ENCODE assay signal across 25 mouse cellular contexts in genomic region chr7:92275353-92275752, GRCm38 (mm10).
A peak's percentile ranks its signal among the peaks of the same experiment; 100 is the strongest.
DNase-seq lines count a peak whose midpoint lies in the region; ATAC-seq and TF ChIP-seq lines count a peak whose summit lies in the region.
"Had no signal": no experiment of that assay in that cellular context is flagged by ENCODE, and none has a peak within 500 bp of the region (broad histone marks: within the 10 kb centered on the region; RNA-seq: fewer than 3 reads in every experiment).

No protein-coding gene starts in this region.

- no peaks in the 10 kb centered on the region for H3K36me3 ChIP-seq in kidney, postnatal 0 days (ENCODE audit: insufficient read depth, low read length)
- H3K36me3 ChIP-seq in hindbrain, embryonic 10.5 days: no peaks in the 10 kb centered on the region
- H3K36me3 ChIP-seq: heart, embryonic 13.5 days; intestine, embryonic 15.5 days; liver, embryonic 15.5 days; lung, embryonic 15.5 days; neural tube, embryonic 13.5 days had no signal

- H3K4me2 ChIP-seq in kidney, postnatal 0 days (ENCODE audit: low read length): no peak overlapping the region
- H3K4me2 ChIP-seq: heart, embryonic 13.5 days; intestine, embryonic 15.5 days; liver, embryonic 15.5 days; lung, embryonic 15.5 days; midbrain, embryonic 11.5 days; neural tube, embryonic 13.5 days had no signal

- no peak for TF ChIP-seq CTCF in kidney, postnatal 0 days (IDR thresholded peaks at IDR 0.05; ENCODE audit: low read depth)

- intact Hi-C loops in left cerebral cortex, postnatal 14 days (cut with DNase I): no loop called here

- ATAC-seq in kidney, postnatal 0 days (replicated peaks; ENCODE audit: low FRiP score, low read depth): peak; percentile 82
- ATAC-seq: forebrain, embryonic 16.5 days; hindbrain, postnatal 0 days; intestine, embryonic 15.5 days had no signal

- H3K27ac ChIP-seq in kidney, postnatal 0 days: no peak overlapping the region
- H3K27ac ChIP-seq in hindbrain, embryonic 10.5 days: no peak overlapping the region
- H3K27ac ChIP-seq: heart, embryonic 13.5 days; hindbrain, postnatal 0 days; intestine, embryonic 15.5 days; liver, embryonic 15.5 days; lung, embryonic 15.5 days; neural tube, embryonic 13.5 days had no signal

- H3K9ac ChIP-seq in kidney, postnatal 0 days (ENCODE audit: low read depth, low read length): no peak overlapping the region
- H3K9ac ChIP-seq: heart, embryonic 13.5 days; intestine, embryonic 15.5 days; liver, embryonic 15.5 days; lung, embryonic 15.5 days; neural tube, embryonic 13.5 days had no signal

- no peak overlapping the region for H3K4me3 ChIP-seq in kidney, postnatal 0 days (replicated peaks; ENCODE audit: low read depth, low read length)
- H3K4me3 ChIP-seq in hindbrain, embryonic 10.5 days: no peak overlapping the region
- H3K4me3 ChIP-seq: erythroblast, embryonic 14.5 days; heart, embryonic 13.5 days; intestine, embryonic 15.5 days; liver, embryonic 15.5 days; lung, embryonic 15.5 days; neural tube, embryonic 13.5 days had no signal

- H3K4me1 ChIP-seq in kidney, postnatal 0 days (replicated peaks; ENCODE audit: insufficient read depth, low read length): no peaks in the 10 kb centered on the region
- H3K4me1 ChIP-seq in hindbrain, embryonic 10.5 days (replicated peaks): 0 out of 2 replicates have a peak, but pooled peaks cover 2% of the 10 kb centered on the region
- H3K4me1 ChIP-seq: intestine, embryonic 15.5 days; liver, embryonic 15.5 days; lung, embryonic 15.5 days had no signal

- no peaks in the 10 kb centered on the region for H3K27me3 ChIP-seq in kidney, postnatal 0 days (ENCODE audit: insufficient read depth, low read length)
- no peaks in the 10 kb centered on the region for H3K27me3 ChIP-seq in hindbrain, embryonic 10.5 days (ENCODE audit: insufficient read depth, poor library complexity, severe bottlenecking)
- H3K27me3 ChIP-seq: CH12.LX; heart, embryonic 13.5 days; intestine, embryonic 15.5 days; liver, embryonic 15.5 days; lung, embryonic 15.5 days; neural tube, embryonic 13.5 days had no signal

- no peaks in the 10 kb centered on the region for H3K9me3 ChIP-seq in kidney, postnatal 0 days (replicated peaks; ENCODE audit: low read length)
- no peaks in the 10 kb centered on the region for H3K9me3 ChIP-seq in hindbrain, embryonic 10.5 days
- H3K9me3 ChIP-seq: heart, embryonic 13.5 days; intestine, embryonic 15.5 days; liver, embryonic 15.5 days; lung, embryonic 15.5 days; neural tube, embryonic 13.5 days had no signal

- 75% methylated on average over 4 of the region's 4 CpGs for WGBS in kidney, postnatal 0 days
- WGBS in hindbrain, embryonic 10.5 days: 88% methylated on average over 4 of the region's 4 CpGs

- peak; percentile 58 for DNase-seq in kidney, adult 11 months
- no peak for DNase-seq in kidney, adult 18-20 months
- peak; percentile 15 to 38 for DNase-seq in left cerebral cortex, adult 9 months (ENCODE audit: low spot score in 2 of 2)
- DNase-seq in left cerebral cortex, postnatal 14 days (ENCODE audit: low spot score in 2 of 2): no peak
- DNase-seq in brain, adult 2 months (ENCODE audit: low read depth, low spot score): peak; percentile 71
- DNase-seq in kidney, postnatal 0 days (ENCODE audit: low spot score): peak; percentile 31
- DNase-seq in gastrocnemius, adult 18-20 months (ENCODE audit: low spot score): no peak
- no peak for DNase-seq in hindbrain, embryonic 10.5 days (ENCODE audit: low spot score)
- DNase-seq: adrenal gland, postnatal 25 days; cerebellum, adult 18-20 months; cerebellum, postnatal 10 days; gastrocnemius, postnatal 10 days; heart, postnatal 10 days; liver; lung, postnatal 36 days had no signal

Comparison
In these comparisons a context has a peak if more than half of its experiments do, and no peak if none do; other contexts are left out.
1. DNase-seq: peak in kidney, adult 11 months (single experiment), left cerebral cortex, adult 9 months (2 of 2), brain, adult 2 months (single experiment) and kidney, postnatal 0 days (single experiment); none in kidney, adult 18-20 months (single experiment), left cerebral cortex, postnatal 14 days (0 of 2), gastrocnemius, adult 18-20 months (single experiment) and hindbrain, embryonic 10.5 days (single experiment).